Mouse (Mus musculus) heart, embryonic 14.5 days (tissue): Measurements from ENCODE around the gene Srsf10. TPM values are rescaled to one million over a fixed set of nuclear protein-coding genes. Genes with fewer than 3 reads are reported as not detected.
A peak's percentile ranks its signal among the peaks of the same experiment; 100 is the strongest.

Experiments
- ATAC-seq: fragments of 200-750 bp; cut with Nextera tagmentation; 2 replicates; pipeline ENCODE4 v1.8.0; 2017; ENCODE audit warnings: low read depth, moderate TSS enrichment; ENCODE audit not compliant: insufficient number of reproducible peaks, insufficient read depth, low FRiP score
- H3K27ac ChIP-seq, 2 experiments: fragments of 200-500 bp in 1 of 2; fragments of 300-500 bp in 1 of 2; sonication (generic) in 1 of 2; replicated peaks in 1 of 2; 2 replicates each; pipeline ENCODE4 v1.5.1; 2012 to 2014; ENCODE audit warnings: low read depth in 2 of 2, low read length in 2 of 2, control low read depth in 1 of 2, mild to moderate bottlenecking in 1 of 2, mixed read lengths in 1 of 2; ENCODE audit not compliant: control insufficient read depth in 1 of 2, insufficient read depth in 1 of 2
- H3K27me3 ChIP-seq: fragments of 300-500 bp; sonication (generic); 2 replicates; pipeline ENCODE4 v1.6.1; 2014; ENCODE audit warnings: mild to moderate bottlenecking, low read length, control low read depth; ENCODE audit not compliant: control insufficient read depth, insufficient read depth
- H3K36me3 ChIP-seq: fragments of 300-500 bp; sonication (generic); 2 replicates; pipeline ENCODE4 v1.6.1; 2014; ENCODE audit warnings: mild to moderate bottlenecking, control low read depth, low read length, mixed read lengths; ENCODE audit not compliant: control insufficient read depth, insufficient read depth
- H3K4me1 ChIP-seq, 2 experiments: fragments of 200-500 bp in 1 of 2; fragments of 300-500 bp in 1 of 2; sonication (generic) in 1 of 2; 2 replicates each; pipeline ENCODE4 v1.6.1; 2012 to 2014; ENCODE audit warnings: low read length in 2 of 2, control low read depth in 1 of 2, mixed read lengths in 1 of 2; ENCODE audit not compliant: control insufficient read depth in 2 of 2, insufficient read depth in 2 of 2
- H3K4me2 ChIP-seq: fragments of 300-500 bp; sonication (generic); 2 replicates; pipeline ENCODE4 v1.6.1; 2014; ENCODE audit warnings: mild to moderate bottlenecking, low read length
- H3K4me3 ChIP-seq, 2 experiments: fragments of 200-500 bp in 1 of 2; fragments of 300-500 bp in 1 of 2; sonication (generic) in 1 of 2; 2 replicates each; pipeline ENCODE4 v1.5.1; 2012 to 2014; ENCODE audit warnings: low read length in 2 of 2, mild to moderate bottlenecking in 2 of 2, control low read depth in 1 of 2, low read depth in 1 of 2, moderate library complexity in 1 of 2; ENCODE audit not compliant: control insufficient read depth in 1 of 2, insufficient read depth in 1 of 2
- H3K9ac ChIP-seq: fragments of 300-500 bp; sonication (generic); 2 replicates; pipeline ENCODE4 v1.6.1; 2014; ENCODE audit warnings: mild to moderate bottlenecking, low read length
- H3K9me3 ChIP-seq: fragments of 300-500 bp; sonication (generic); 2 replicates; pipeline ENCODE4 v1.6.1; 2016; ENCODE audit warnings: low read length, control low read depth; ENCODE audit not compliant: control insufficient read depth
- WGBS: fragments of 180-500 bp; shearing (Covaris S2); extraction: QIAGEN DNeasy Blood & Tissue Kit; methylation state at CpG from one replicate; pipeline ENCODE4 v1.1.7; 2014; 5-methylcytosine and 5-hydroxymethylcytosine counted together
- polyA plus RNA-seq: library from polyadenylated mRNA; unstranded; fragments of >200 nt; fragmentation: Nextera tagmentation; extraction: Ambion mirVana; gene quantifications from 2 replicates; pipeline ENCODE4 v1.2.1, GENCODE M21; 2014

The Srsf10 gene
- polyA plus RNA-seq, 1 experiment from 2014 or later: 147 TPM

GRCm38 (mm10) chr4:135898380-135899049 is 43.0 kb downstream of the Srsf10 start:
- H3K4me1 ChIP-seq: peaks cover 9 to 10% of the 10 kb centered on the region in 2 experiments; a peak in 3 of 4 replicates
- H3K9ac ChIP-seq: peak overlapping the region; percentile 62
- peak; percentile 65 for ATAC-seq
- H3K36me3 ChIP-seq: no peaks in the 10 kb centered on the region
- H3K27ac ChIP-seq: peak overlapping the region in 1 of 2 experiments; percentile 50; a peak in 1 of 4 replicates
- H3K4me2 ChIP-seq: peak overlapping the region; percentile 40
- 22% methylated on average over 9 of the region's 9 CpGs for WGBS
- no peaks in the 10 kb centered on the region for H3K9me3 ChIP-seq
- no peak overlapping the region for H3K4me3 ChIP-seq
- H3K27me3 ChIP-seq: no peaks in the 10 kb centered on the region

- Histone ChIP-seq H3K4me2 (no peak overlapping the region), H3K27ac (no peak overlapping the region)
- WGBS: 88% methylated on average over 7 of the region's 7 CpGs
Measured at GRCm38 (mm10) chr4:135899050-135899448, 43.5 kb downstream of the Srsf10 start.

GRCm38 (mm10) chr4:135900008-135900407 is 44.5 kb downstream of the Srsf10 start:
- no peak overlapping the region for H3K9ac ChIP-seq
- H3K27me3 ChIP-seq: no peaks in the 10 kb centered on the region
- WGBS: 77% methylated on average over 5 of the region's 5 CpGs
- H3K9me3 ChIP-seq: no peaks in the 10 kb centered on the region
- H3K4me3 ChIP-seq: no peak overlapping the region
- no peak overlapping the region for H3K27ac ChIP-seq
- no peak for ATAC-seq
- H3K36me3 ChIP-seq: no peaks in the 10 kb centered on the region
- no peak overlapping the region for H3K4me2 ChIP-seq
- peaks cover 9 to 10% of the 10 kb centered on the region in 2 experiments; a peak in 3 of 4 replicates for H3K4me1 ChIP-seq

More at GRCm38 (mm10) chr4:135899050-135899448, 43.5 kb downstream of the Srsf10 start:
- Histone ChIP-seq H3K27me3 (no peaks in the 10 kb centered on the region), H3K9me3 (no peaks in the 10 kb centered on the region), H3K4me3 (no peak overlapping the region), H3K9ac (no peak overlapping the region), H3K36me3 (no peaks in the 10 kb centered on the region), H3K4me1 (peaks cover 9 to 10% of the 10 kb centered on the region in 2 experiments; a peak in 3 of 4 replicates)
- no peak for ATAC-seq

DNA sequence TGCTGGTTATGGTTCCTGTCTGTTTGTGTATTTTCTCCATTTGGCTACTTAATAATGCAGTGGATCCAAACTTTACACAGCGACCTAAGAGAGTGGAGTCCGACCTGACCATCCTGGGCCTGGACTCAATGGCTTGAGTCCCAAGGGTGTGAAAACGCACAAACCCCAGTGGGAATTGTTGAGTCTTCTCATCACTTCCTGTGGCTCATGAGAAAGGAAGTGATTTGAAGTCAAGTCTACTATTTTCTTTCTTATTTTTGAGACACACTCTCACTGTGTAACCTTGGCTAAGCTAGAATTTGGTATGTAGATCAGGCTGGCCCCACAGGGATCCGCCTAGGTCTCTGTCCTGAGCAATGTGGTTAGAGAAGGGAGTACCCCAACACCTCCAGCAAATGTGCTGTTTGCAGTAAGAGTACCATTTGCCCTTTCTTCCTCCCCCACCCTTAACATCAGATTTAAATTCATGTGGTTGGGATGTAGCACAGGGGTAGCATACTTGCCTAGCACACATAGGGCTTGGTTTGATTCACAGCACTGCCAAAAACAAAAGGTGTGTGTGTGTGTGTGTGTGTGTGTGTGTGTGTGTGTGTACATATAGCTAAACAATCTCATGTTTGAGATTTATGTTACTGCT is 47.2 kb downstream of the Srsf10 start:
- no peak overlapping the region for H3K9ac ChIP-seq
- no peak overlapping the region for H3K4me2 ChIP-seq
- WGBS: 88% methylated on average over 4 of the region's 4 CpGs
- H3K27ac ChIP-seq: no peak overlapping the region
- H3K36me3 ChIP-seq: no peaks in the 10 kb centered on the region
- no peak overlapping the region for H3K4me3 ChIP-seq
- H3K4me1 ChIP-seq: peaks cover 5 to 7% of the 10 kb centered on the region in 2 experiments; a peak in 3 of 4 replicates
- ATAC-seq: no peak
- no peaks in the 10 kb centered on the region for H3K27me3 ChIP-seq
- H3K9me3 ChIP-seq: no peaks in the 10 kb centered on the region

DNA sequence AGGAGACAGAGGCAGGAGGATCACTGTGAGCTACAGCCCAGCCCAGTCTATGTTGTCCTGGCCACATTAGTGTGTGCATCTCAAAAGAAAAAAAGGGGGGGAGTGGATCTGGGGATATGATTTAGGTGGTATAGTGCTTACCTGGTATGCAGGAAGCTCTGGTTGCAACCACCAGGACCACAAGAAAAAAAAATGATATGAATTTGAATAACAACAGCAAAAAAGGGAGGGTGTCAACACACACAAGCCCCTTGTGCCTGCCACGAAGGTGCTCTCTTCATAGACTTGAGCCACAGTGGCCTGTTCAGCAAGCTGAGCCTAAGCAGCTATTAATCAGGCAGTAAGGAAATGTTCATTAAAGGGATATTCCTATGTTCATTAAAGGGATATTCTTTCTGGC is 49.3 kb downstream of the Srsf10 start:
- Histone ChIP-seq H3K9me3 (no peaks in the 10 kb centered on the region), H3K4me1 (peaks cover 5 to 7% of the 10 kb centered on the region in 2 experiments; a peak in 3 of 4 replicates), H3K9ac (no peak overlapping the region), H3K36me3 (no peaks in the 10 kb centered on the region), H3K27me3 (no peaks in the 10 kb centered on the region), H3K4me3 (no peak overlapping the region), H3K27ac (no peak overlapping the region), H3K4me2 (no peak overlapping the region)
- WGBS: 40% methylated on average over 1 of the region's 1 CpGs
- ATAC-seq: no peak

DNA sequence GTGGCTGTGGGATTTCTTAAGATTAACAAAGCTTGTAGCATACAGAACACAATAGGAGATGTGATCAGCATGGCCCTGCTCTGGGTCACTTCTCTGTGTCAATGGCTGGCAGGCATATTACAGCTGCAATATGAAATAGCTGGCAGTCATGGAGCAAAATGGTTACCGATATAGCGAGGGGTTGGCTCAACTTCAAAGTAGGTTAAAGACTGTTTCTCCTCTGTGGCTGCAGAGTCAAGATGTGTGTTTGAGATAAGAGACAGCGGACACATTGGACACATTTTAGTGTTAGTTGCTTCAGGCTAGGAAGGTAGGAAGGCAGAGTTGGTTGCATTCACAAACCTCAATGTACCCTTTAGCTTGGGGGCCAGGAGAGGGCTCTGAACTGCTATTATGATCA is 51.1 kb downstream of the Srsf10 start:
- H3K9ac ChIP-seq: no peak overlapping the region
- no peaks in the 10 kb centered on the region for H3K27me3 ChIP-seq
- H3K9me3 ChIP-seq: no peaks in the 10 kb centered on the region
- no peaks in the 10 kb centered on the region for H3K36me3 ChIP-seq
- H3K4me3 ChIP-seq: no peak overlapping the region
- no peak overlapping the region for H3K27ac ChIP-seq
- peaks cover 5 to 10% of the 10 kb centered on the region in 2 experiments; a peak in 3 of 4 replicates for H3K4me1 ChIP-seq
- no peak overlapping the region for H3K4me2 ChIP-seq
- no peak for ATAC-seq
- WGBS: 85% methylated on average over 3 of the region's 3 CpGs

DNA sequence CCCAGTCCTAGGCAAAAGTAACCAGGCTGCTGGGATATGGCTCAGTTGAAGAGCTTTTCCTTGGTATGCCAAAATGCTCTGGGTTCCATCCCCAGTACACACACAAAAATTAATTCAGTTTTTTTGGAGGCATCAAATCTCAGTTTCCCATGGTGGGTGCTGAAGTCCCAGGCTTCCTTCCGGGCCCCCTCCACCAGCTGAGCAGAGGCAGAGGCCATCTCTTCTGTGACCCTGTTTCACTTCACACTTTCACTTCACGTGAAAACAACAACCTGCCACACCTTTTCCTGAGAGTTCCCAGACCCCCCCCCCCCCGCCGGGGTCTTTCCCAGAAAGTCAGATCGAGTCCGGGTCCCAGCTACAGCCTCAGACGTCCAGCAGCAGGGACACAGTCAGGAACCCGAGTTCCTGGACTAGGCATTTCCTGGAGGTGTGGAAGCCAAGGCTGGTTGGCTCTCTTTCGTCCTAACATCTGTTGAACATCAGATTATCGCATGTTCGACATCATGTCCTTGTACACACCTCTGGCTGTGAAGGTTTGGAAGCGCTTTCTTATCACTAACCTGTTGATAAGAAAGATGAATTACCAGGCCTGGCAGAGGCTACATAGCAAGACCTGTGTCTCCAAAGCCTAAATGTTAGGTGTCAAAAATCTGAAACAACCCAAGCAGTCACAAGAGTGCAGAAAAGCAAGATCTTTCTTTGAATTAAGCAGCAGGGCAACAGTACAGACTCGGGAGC is 53.9 kb downstream of the Srsf10 start:
- Histone ChIP-seq H3K4me2 (peak overlapping the region; percentile 8; the same call in 1 of the 2 replicates), H3K36me3 (no peaks in the 10 kb centered on the region), H3K4me3 (no peak overlapping the region), H3K9ac (no peak overlapping the region), H3K9me3 (no peaks in the 10 kb centered on the region), H3K4me1 (peaks cover 5 to 10% of the 10 kb centered on the region in 2 experiments; a peak in 3 of 4 replicates), H3K27me3 (no peaks in the 10 kb centered on the region), H3K27ac (no peak overlapping the region)
- no peak for ATAC-seq
- 14% methylated on average over 13 of the region's 13 CpGs for WGBS
